Mouse (Mus musculus) B cell, adult 2 months (primary cell): Measurements from ENCODE around the gene Tubgcp2.

ENCODE experiments used
- DNase-seq, 2 experiments: peaks; one replicate each; pipeline ENCODE4 v3.0.0; 2022

Gene Tubgcp2

GRCm38 (mm10) chr7:140045546-140045945 is 9.1 kb upstream of the Tubgcp2 start:
- DNase-seq, result no peak

GRCm38 (mm10) chr7:140042728-140043127 is 6.3 kb upstream of the Tubgcp2 start:
- no peak for DNase-seq

- peak in 1 of 2 experiments; percentile 1 for DNase-seq
Observed at GRCm38 (mm10) chr7:140037171-140037555, 694 bp upstream of the Tubgcp2 start.

GRCm38 (mm10) chr7:140035456-140035855 is 1.0 kb downstream of the Tubgcp2 start:
- peak in 1 of 2 experiments; percentile 0 for DNase-seq

GRCm38 (mm10) chr7:140033386-140033785 is 3.1 kb downstream of the Tubgcp2 start:
- DNase-seq, result peak; percentile 0

GRCm38 (mm10) chr7:140032366-140032765 is 4.1 kb downstream of the Tubgcp2 start:
- DNase-seq, result peak; percentile 0

- DNase-seq, result peak in 1 of 2 experiments; percentile 0
Observed at GRCm38 (mm10) chr7:140031771-140032170, 4.7 kb downstream of the Tubgcp2 start.

GRCm38 (mm10) chr7:140011336-140011735 is 25.1 kb downstream of the Tubgcp2 start:
- no peak for DNase-seq

- peak; percentile 0 for DNase-seq
Observed at GRCm38 (mm10) chr7:140007781-140008180, 28.7 kb downstream of the Tubgcp2 start.

- peak in 1 of 2 experiments; percentile 0 for DNase-seq
Observed at GRCm38 (mm10) chr7:140006861-140007611, 29.4 kb downstream of the Tubgcp2 start.

GRCm38 (mm10) chr7:140004666-140005065 is 31.8 kb downstream of the Tubgcp2 start:
- DNase-seq, result peak; percentile 0

GRCm38 (mm10) chr7:140001086-140001740 is 35.3 kb downstream of the Tubgcp2 start:
- peak; percentile 0 for DNase-seq

GRCm38 (mm10) chr7:139998691-139999350 is 37.6 kb downstream of the Tubgcp2 start:
- no peak for DNase-seq

GRCm38 (mm10) chr7:139994676-139995075 is 41.8 kb downstream of the Tubgcp2 start:
- DNase-seq, result peak; percentile 72 to 76

- no peak for DNase-seq
Observed at GRCm38 (mm10) chr7:139994202-139994601, 42.3 kb downstream of the Tubgcp2 start.

GRCm38 (mm10) chr7:139993532-139993931 is 42.9 kb downstream of the Tubgcp2 start:
- DNase-seq, result no peak

- peak in 1 of 2 experiments; percentile 38 for DNase-seq
Observed at GRCm38 (mm10) chr7:139992406-139992805, 44.1 kb downstream of the Tubgcp2 start, which contains the start of gene Adam8. Adam8 (minus strand) TSS chr7:139992562.

- DNase-seq, result no peak
Observed at GRCm38 (mm10) chr7:139990864-139991394, 45.5 kb downstream of the Tubgcp2 start.

GRCm38 (mm10) chr7:139988272-139988671 is 48.2 kb downstream of the Tubgcp2 start:
- no peak for DNase-seq

GRCm38 (mm10) chr7:139984505-139984904 is 52.0 kb downstream of the Tubgcp2 start:
- DNase-seq, result no peak

GRCm38 (mm10) chr7:139982058-139982457 is 54.4 kb downstream of the Tubgcp2 start:
- DNase-seq, result no peak

- DNase-seq, result no peak
Observed at GRCm38 (mm10) chr7:139980778-139981177, 55.7 kb downstream of the Tubgcp2 start.

- no peak for DNase-seq
Observed at GRCm38 (mm10) chr7:139979011-139979719, 57.3 kb downstream of the Tubgcp2 start.
